Mouse (Mus musculus) kidney, adult 2 months (tissue): ENCODE results near the gene Syt5.

Experiments used
- CTCF ChIP-seq: fragments of 200-500 bp; conservative IDR thresholded peaks from 2 replicates; pipeline ENCODE4 v1.5.1; 2011; ENCODE audit warnings: low read depth, mild to moderate bottlenecking, control low read depth, low read length, moderate library complexity, mixed read lengths; ENCODE audit not compliant: insufficient read depth, insufficient read length
- POLR2A ChIP-seq: fragments of 200-500 bp; IDR thresholded peaks from one replicate; pipeline ENCODE4 v1.6.1; 2011; ENCODE audit warnings: low read depth, low read length, control low read depth

DNA sequence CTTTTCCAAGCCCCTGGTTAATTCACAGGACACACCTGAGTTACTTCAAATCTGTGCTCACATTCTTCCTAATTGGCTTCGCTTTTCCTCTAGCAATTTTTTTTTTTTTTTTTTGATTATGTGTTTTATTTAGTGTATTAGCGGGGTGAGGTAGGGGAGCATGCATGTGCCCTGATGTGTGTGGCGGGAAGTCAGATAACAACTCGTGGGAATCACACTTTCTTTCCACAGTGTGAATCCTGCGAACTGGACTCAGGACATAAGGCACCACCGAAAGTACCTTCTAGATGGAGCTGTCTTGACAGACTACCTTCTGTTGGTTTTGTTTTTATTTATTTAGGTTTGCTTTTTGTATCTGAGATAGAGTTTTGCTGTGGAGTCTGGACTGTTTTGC is 9.8 kb upstream of the Syt5 start:
- no peak for TF ChIP-seq POLR2A
- TF ChIP-seq CTCF = no peak
